Mouse (Mus musculus): ENCODE data around the gene Tmem121b.

DNA sequence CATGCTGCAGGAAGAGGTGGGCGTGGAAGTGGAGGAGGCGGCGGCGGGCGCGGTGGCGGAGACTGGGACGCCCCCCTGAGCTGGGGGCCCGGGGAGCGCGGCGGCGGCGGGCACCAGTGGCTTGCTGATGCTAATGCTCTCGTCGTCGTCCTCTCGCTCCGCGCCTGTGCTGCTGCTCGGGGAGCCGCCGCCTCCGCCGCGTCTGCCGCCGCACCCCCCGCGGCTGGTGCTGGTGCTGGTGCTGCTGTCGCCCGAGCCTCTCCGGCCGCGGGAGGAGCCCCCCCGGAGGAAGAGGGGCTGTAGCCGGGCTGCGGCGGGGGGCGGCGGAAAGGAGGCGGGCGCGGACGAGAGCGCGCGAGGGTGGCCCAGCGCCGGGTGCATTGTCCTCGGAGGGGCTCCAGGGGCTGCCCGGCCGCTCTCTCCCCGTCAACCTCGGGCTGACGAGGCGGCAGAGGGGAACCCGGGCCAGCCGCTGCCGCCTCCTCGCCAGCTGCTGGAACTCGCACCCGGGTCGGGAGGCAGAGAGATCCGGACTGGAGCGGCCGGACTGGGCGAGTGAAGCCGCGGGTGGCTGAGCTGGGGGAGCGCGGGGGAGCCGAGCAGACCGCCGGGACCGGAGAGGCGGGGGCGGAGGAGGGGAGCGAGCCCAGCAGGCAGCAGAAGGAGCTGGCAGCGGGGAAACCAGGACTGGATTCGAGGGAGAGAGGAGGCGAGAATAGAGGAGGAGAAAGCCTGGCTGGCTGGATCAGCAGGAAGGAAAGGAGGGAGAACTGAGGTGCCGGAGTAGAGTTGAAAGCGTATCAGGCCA, at the start of gene Tmem121b:
- TF ChIP-seq CTCF (conservative IDR thresholded peaks at IDR 0.05 in 1 of 2, IDR thresholded peaks at IDR 0.05 in 1 of 2; ENCODE audit: low read depth in 2 of 2, low read length in 2 of 2) (no peak), POLR2A (IDR thresholded peaks at IDR 0.05; ENCODE audit: low read depth, low read length) (no peak), MAFK (IDR thresholded peaks at IDR 0.05; ENCODE audit: insufficient replicate concordance, low read length) (no peak), USF1 (IDR thresholded peaks at IDR 0.05; ENCODE audit: low read depth, low read length) (no peak), TBP (conservative IDR thresholded peaks at IDR 0.05; ENCODE audit: low read depth, low read length) (no peak), RCOR1 (conservative IDR thresholded peaks at IDR 0.05; ENCODE audit: low read depth, low read length) (no peak), E2F4 (IDR thresholded peaks at IDR 0.05; ENCODE audit: insufficient replicate concordance, low read depth, low read length) (no peak), CHD1 (IDR thresholded peaks at IDR 0.05; ENCODE audit: low read depth, low read length) (no peak)
